Mouse (Mus musculus): ENCODE data around the gene Rnf224. TPM values are rescaled to one million over a fixed set of nuclear protein-coding genes. Genes with fewer than 3 reads are reported as not detected.

Rnf224 gene
- polyA plus RNA-seq, 1 experiment from 2014 or later: 0.51 TPM

- 42% methylated on average over 5 of the region's 5 CpGs for WGBS
- peak overlapping the region; percentile 45 for H3K4me3 ChIP-seq (ENCODE audit: low read depth, low read length)
- ATAC-seq (ENCODE audit: low FRiP score, low TSS enrichment) (no peak; the same call in 1 of the 2 replicates), DNase-seq (ENCODE audit: low spot score) (no peak)
- no peak overlapping the region for H3K9ac ChIP-seq (ENCODE audit: low read length)
- H3K4me2 ChIP-seq (replicated peaks; ENCODE audit: low read depth): peak overlapping the region; percentile 81
- H3K9me3 ChIP-seq (ENCODE audit: control insufficient read depth, low read length): no peaks in the 10 kb centered on the region
- peaks cover 3% of the 10 kb centered on the region; the same call in 1 of the 2 replicates for H3K4me1 ChIP-seq (replicated peaks; ENCODE audit: control insufficient read depth, insufficient read depth)
- no peak for TF ChIP-seq EP300 (optimal IDR thresholded peaks at IDR 0.05)
- TF ChIP-seq CTCF (IDR thresholded peaks at IDR 0.05; ENCODE audit: low read depth): no peak
- no peaks in the 10 kb centered on the region for H3K36me3 ChIP-seq (ENCODE audit: control insufficient read depth, insufficient read depth, low read length)
- H3K27ac ChIP-seq (replicated peaks): no peak overlapping the region
- no peaks in the 10 kb centered on the region for H3K27me3 ChIP-seq (ENCODE audit: control insufficient read depth, insufficient read depth, low read length)
Observed at GRCm38 (mm10) chr2:25186575-25186930, 50.0 kb downstream of the Rnf224 start.

DNA sequence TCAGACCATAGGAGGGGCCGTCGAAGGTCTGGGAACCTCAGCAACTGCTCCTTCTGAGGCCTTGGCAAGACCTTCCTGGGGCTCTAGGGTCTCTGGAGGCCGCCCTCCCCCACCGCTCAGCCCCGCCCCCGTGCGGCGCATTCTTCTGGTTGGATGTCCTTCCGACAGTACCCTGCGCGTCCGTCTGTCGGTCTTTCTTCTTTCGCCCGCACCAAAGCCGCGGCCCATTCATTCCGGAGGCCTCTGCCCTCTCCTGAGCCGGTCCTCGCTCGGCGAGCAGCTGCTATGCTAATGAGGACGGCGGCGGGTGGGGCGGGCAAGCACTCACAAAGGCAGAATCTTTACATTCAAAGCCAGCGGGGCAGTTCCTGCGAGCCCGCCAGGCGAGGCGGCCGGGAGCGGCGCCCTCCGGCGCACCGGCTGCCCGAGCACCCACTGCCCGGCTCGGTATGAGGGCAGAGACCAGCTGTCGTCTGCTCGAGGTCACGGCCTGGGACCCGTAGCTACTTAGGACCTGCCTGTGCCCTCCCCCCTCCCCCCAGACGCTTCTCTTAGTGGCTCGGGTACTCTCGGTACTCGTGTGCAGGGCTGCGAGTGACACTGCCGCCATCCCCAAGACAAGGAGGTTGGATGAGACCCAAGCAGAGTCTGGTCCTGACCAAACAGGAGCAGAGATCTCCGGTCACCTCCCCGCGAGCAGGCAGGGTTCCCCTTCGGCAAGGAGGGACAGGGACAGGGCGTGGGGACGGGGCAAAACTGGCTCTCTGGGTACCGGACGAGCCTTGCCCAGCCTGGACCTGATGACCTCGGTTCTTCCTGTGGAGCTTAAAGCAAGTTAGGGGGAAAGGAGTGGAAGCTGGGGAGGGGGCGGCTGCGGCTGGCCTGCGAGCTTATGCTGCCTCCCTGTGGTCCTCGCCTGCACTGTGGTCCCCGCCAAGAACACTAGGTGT is 50.7 kb downstream of the Rnf224 start:
- Histone ChIP-seq H3K4me3 (ENCODE audit: low read depth, low read length) (peak overlapping the region; percentile 45), H3K27me3 (ENCODE audit: control insufficient read depth, insufficient read depth, low read length) (no peaks in the 10 kb centered on the region), H3K4me1 (replicated peaks; ENCODE audit: control insufficient read depth, insufficient read depth) (peaks cover 3% of the 10 kb centered on the region; the same call in 1 of the 2 replicates), H3K27ac (replicated peaks) (peak overlapping the region; percentile 65), H3K9me3 (ENCODE audit: control insufficient read depth, low read length) (no peaks in the 10 kb centered on the region), H3K4me2 (replicated peaks; ENCODE audit: low read depth) (peak overlapping the region; percentile 81), H3K36me3 (ENCODE audit: control insufficient read depth, insufficient read depth, low read length) (no peaks in the 10 kb centered on the region), H3K9ac (ENCODE audit: low read length) (peak overlapping the region; percentile 54)
- DNase-seq (ENCODE audit: low spot score) (peak; percentile 86), ATAC-seq (ENCODE audit: low FRiP score, low TSS enrichment) (peak; percentile 41)
- TF ChIP-seq CTCF (IDR thresholded peaks at IDR 0.05; ENCODE audit: low read depth) (peak; percentile 72), EP300 (optimal IDR thresholded peaks at IDR 0.05) (no peak)
- WGBS: 2% methylated on average over 63 of the region's 64 CpGs

DNA sequence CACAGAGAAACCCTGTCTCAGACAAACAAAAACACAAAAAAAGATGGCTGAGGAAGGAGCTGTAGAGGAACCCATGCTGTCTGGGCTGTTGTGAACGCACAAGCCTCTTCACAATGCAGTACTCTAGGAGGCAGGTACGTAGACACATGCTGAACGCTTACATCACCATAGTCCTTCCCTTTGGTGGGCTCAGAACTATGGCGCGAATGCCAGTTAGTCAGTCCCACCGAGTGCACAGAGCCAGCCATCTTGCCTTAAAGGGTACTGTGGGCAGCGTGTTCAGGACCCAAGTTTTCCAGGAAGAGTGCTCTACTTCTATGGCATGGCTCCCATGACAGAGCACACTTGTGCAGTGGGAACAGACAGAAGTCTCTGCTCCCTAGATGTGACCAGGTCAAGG is 52.1 kb downstream of the Rnf224 start:
- Histone ChIP-seq H3K4me2 (replicated peaks; ENCODE audit: low read depth) (no peak overlapping the region), H3K4me3 (ENCODE audit: low read depth, low read length) (no peak overlapping the region), H3K9ac (ENCODE audit: low read length) (no peak overlapping the region), H3K4me1 (replicated peaks; ENCODE audit: control insufficient read depth, insufficient read depth) (peaks cover 3% of the 10 kb centered on the region; the same call in 1 of the 2 replicates), H3K27me3 (ENCODE audit: control insufficient read depth, insufficient read depth, low read length) (no peaks in the 10 kb centered on the region), H3K27ac (replicated peaks) (no peak overlapping the region), H3K9me3 (ENCODE audit: control insufficient read depth, low read length) (no peaks in the 10 kb centered on the region), H3K36me3 (ENCODE audit: control insufficient read depth, insufficient read depth, low read length) (no peaks in the 10 kb centered on the region)
- TF ChIP-seq EP300 (optimal IDR thresholded peaks at IDR 0.05) (no peak), CTCF (IDR thresholded peaks at IDR 0.05; ENCODE audit: low read depth) (no peak)
- 95% methylated on average over 7 of the region's 7 CpGs for WGBS
- ATAC-seq (ENCODE audit: low FRiP score, low TSS enrichment): no peak
- DNase-seq (ENCODE audit: low spot score): no peak

Other genes starting within 250 kb of the Rnf224 start
- 23.5 and 30.2 TPM in 2 replicates for gene Nsmf, start 182.4 kb downstream of the Rnf224 start, polyA plus RNA-seq (2015; fragmentation: Nextera tagmentation; extraction: Ambion mirVana)
- 3.3 TPM in 2 replicates for gene Entpd8, start 156.5 kb downstream of the Rnf224 start, polyA plus RNA-seq (2015; fragmentation: Nextera tagmentation; extraction: Ambion mirVana)
- gene Noxa1, start 141.6 kb downstream of the Rnf224 start, polyA plus RNA-seq (2015; fragmentation: Nextera tagmentation; extraction: Ambion mirVana): 4.0 and 4.4 TPM in 2 replicates
- gene Nrarp, start 56.0 kb downstream of the Rnf224 start, polyA plus RNA-seq (2015; fragmentation: Nextera tagmentation; extraction: Ambion mirVana): 25.3 and 25.6 TPM in 2 replicates
- gene Tor4a, start 39.9 kb downstream of the Rnf224 start, polyA plus RNA-seq (2015; fragmentation: Nextera tagmentation; extraction: Ambion mirVana): 13.1 and 13.7 TPM in 2 replicates
- 58.6 and 59.1 TPM in 2 replicates for gene Nelfb, start 25.3 kb downstream of the Rnf224 start, polyA plus RNA-seq (2015; fragmentation: Nextera tagmentation; extraction: Ambion mirVana)
- not detected in 2 replicates for gene Stpg3, start 22.1 kb downstream of the Rnf224 start, polyA plus RNA-seq (2015; fragmentation: Nextera tagmentation; extraction: Ambion mirVana)
- gene Fam166a, start 18.0 kb downstream of the Rnf224 start, polyA plus RNA-seq (2015; fragmentation: Nextera tagmentation; extraction: Ambion mirVana): 0.92 TPM in 1 of 2 replicates, not detected in the other
- 475 and 486 TPM in 2 replicates for gene Tubb4b, start 12.1 kb downstream of the Rnf224 start, polyA plus RNA-seq (2015; fragmentation: Nextera tagmentation; extraction: Ambion mirVana)
- gene Slc34a3, start 2.4 kb downstream of the Rnf224 start, polyA plus RNA-seq (2015; fragmentation: Nextera tagmentation; extraction: Ambion mirVana): 0.10 and 0.12 TPM in 2 replicates
- gene Rnf208, start 5.5 kb upstream of the Rnf224 start, polyA plus RNA-seq (2015; fragmentation: Nextera tagmentation; extraction: Ambion mirVana): 26.8 and 31.7 TPM in 2 replicates
- 326 and 355 TPM in 2 replicates for gene Cysrt1, start 5.7 kb upstream of the Rnf224 start, polyA plus RNA-seq (2015; fragmentation: Nextera tagmentation; extraction: Ambion mirVana)
- gene AL732309.1, start 10.1 kb upstream of the Rnf224 start, polyA plus RNA-seq (2015; fragmentation: Nextera tagmentation; extraction: Ambion mirVana): 12.8 and 16.6 TPM in 2 replicates
- gene Tmem203, start 18.7 kb upstream of the Rnf224 start, polyA plus RNA-seq (2015; fragmentation: Nextera tagmentation; extraction: Ambion mirVana): 38.2 and 39.7 TPM in 2 replicates
- 17.4 and 20.3 TPM in 2 replicates for gene Tprn, start 25.8 kb upstream of the Rnf224 start, polyA plus RNA-seq (2015; fragmentation: Nextera tagmentation; extraction: Ambion mirVana)
- 149 and 162 TPM in 2 replicates for gene Ssna1, start 35.7 kb upstream of the Rnf224 start, polyA plus RNA-seq (2015; fragmentation: Nextera tagmentation; extraction: Ambion mirVana)
- 57.5 and 59.6 TPM in 2 replicates for gene Anapc2, start 35.7 kb upstream of the Rnf224 start, polyA plus RNA-seq (2015; fragmentation: Nextera tagmentation; extraction: Ambion mirVana)
- not detected in 2 replicates for gene Tmem210, start 51.4 kb upstream of the Rnf224 start, polyA plus RNA-seq (2015; fragmentation: Nextera tagmentation; extraction: Ambion mirVana)
- 34.9 and 42.1 TPM in 2 replicates for gene Lrrc26, start 53.1 kb upstream of the Rnf224 start, polyA plus RNA-seq (2015; fragmentation: Nextera tagmentation; extraction: Ambion mirVana)
- gene Grin1, start 82.4 kb upstream of the Rnf224 start, polyA plus RNA-seq (2015; fragmentation: Nextera tagmentation; extraction: Ambion mirVana): 1.3 TPM in 2 replicates
- 29.2 and 29.9 TPM in 2 replicates for gene Man1b1, start 95.6 kb upstream of the Rnf224 start, polyA plus RNA-seq (2015; fragmentation: Nextera tagmentation; extraction: Ambion mirVana)
- gene Dpp7, start 119.6 kb upstream of the Rnf224 start, polyA plus RNA-seq (2015; fragmentation: Nextera tagmentation; extraction: Ambion mirVana): 9.5 and 9.9 TPM in 2 replicates
- gene Uap1l1, start 128.9 kb upstream of the Rnf224 start, polyA plus RNA-seq (2015; fragmentation: Nextera tagmentation; extraction: Ambion mirVana): 33.2 and 36.9 TPM in 2 replicates
- 14.1 and 16.6 TPM in 2 replicates for gene Sapcd2, start 135.5 kb upstream of the Rnf224 start, polyA plus RNA-seq (2015; fragmentation: Nextera tagmentation; extraction: Ambion mirVana)
- 21.2 and 23.3 TPM in 2 replicates for gene Entpd2, start 159.1 kb upstream of the Rnf224 start, polyA plus RNA-seq (2015; fragmentation: Nextera tagmentation; extraction: Ambion mirVana)
- 52.8 and 53.0 TPM in 2 replicates for gene Npdc1, start 162.6 kb upstream of the Rnf224 start, polyA plus RNA-seq (2015; fragmentation: Nextera tagmentation; extraction: Ambion mirVana)
- 0.12 TPM in 1 of 2 replicates, not detected in the other for gene Fut7, start 186.5 kb upstream of the Rnf224 start, polyA plus RNA-seq (2015; fragmentation: Nextera tagmentation; extraction: Ambion mirVana)
- 1.7 and 2.6 TPM in 2 replicates for gene Abca2, start 191.9 kb upstream of the Rnf224 start, polyA plus RNA-seq (2015; fragmentation: Nextera tagmentation; extraction: Ambion mirVana)
- gene Clic3, start 220.1 kb upstream of the Rnf224 start, polyA plus RNA-seq (2015; fragmentation: Nextera tagmentation; extraction: Ambion mirVana): 246 and 272 TPM in 2 replicates
- 51.7 and 59.7 TPM in 2 replicates for gene Paxx, start 224.3 kb upstream of the Rnf224 start, polyA plus RNA-seq (2015; fragmentation: Nextera tagmentation; extraction: Ambion mirVana)
- 4.7 and 5.2 TPM in 2 replicates for gene Ptgds, start 233.3 kb upstream of the Rnf224 start, polyA plus RNA-seq (2015; fragmentation: Nextera tagmentation; extraction: Ambion mirVana)

Measured in stomach, postnatal 0 days (tissue).